Mouse (Mus musculus) embryo, embryonic 9.5 days (tissue): Measurements from ENCODE around the gene Xpo1.
"Not testable (repeated sequence)": the region's sequence is repeated elsewhere in the genome, so short reads cannot be mapped to it uniquely, and the experiment has no call there.

ENCODE experiments used
- DNase-seq: peaks from one replicate; pipeline ENCODE4 v3.0.0-alpha.2; 2017; ENCODE audit errors: extremely low spot score

Gene Xpo1

GRCm38 (mm10) chr11:23298301-23298700 lies 42.5 kb downstream of the Xpo1 start:
- DNase-seq: no peak

GRCm38 (mm10) chr11:23299910-23300309 lies 44.1 kb downstream of the Xpo1 start:
- DNase-seq: no peak

- no peak for DNase-seq
These were observed 47.3 kb downstream of the Xpo1 start for GRCm38 (mm10) chr11:23303126-23303525.

GRCm38 (mm10) chr11:23305101-23305672 lies 49.3 kb downstream of the Xpo1 start:
- DNase-seq: not testable (repeated sequence)

GRCm38 (mm10) chr11:23305673-23306608 lies 50.1 kb downstream of the Xpo1 start:
- peak; percentile 97 for DNase-seq

- DNase-seq: no peak
These were observed 51.1 kb downstream of the Xpo1 start, which contains the start of gene Usp34 for GRCm38 (mm10) chr11:23306764-23307565. Usp34 (plus strand) TSS chr11:23306895.

GRCm38 (mm10) chr11:23307566-23307920 lies 51.7 kb downstream of the Xpo1 start:
- no peak for DNase-seq

GRCm38 (mm10) chr11:23313496-23313895 lies 57.7 kb downstream of the Xpo1 start:
- DNase-seq: no peak

- no peak for DNase-seq
These were observed 73.6 kb downstream of the Xpo1 start for GRCm38 (mm10) chr11:23329413-23329812.

- no peak for DNase-seq
These were observed 76.3 kb downstream of the Xpo1 start for GRCm38 (mm10) chr11:23332136-23332535.

GRCm38 (mm10) chr11:23335160-23335559 lies 79.3 kb downstream of the Xpo1 start:
- no peak for DNase-seq
